Mouse (Mus musculus): ENCODE results near the gene Gpa33. TPM values are rescaled to one million over a fixed set of nuclear protein-coding genes. Genes with fewer than 3 reads are reported as not detected.

The Gpa33 gene
- polyA plus RNA-seq, 1 experiment = not detected

DNA sequence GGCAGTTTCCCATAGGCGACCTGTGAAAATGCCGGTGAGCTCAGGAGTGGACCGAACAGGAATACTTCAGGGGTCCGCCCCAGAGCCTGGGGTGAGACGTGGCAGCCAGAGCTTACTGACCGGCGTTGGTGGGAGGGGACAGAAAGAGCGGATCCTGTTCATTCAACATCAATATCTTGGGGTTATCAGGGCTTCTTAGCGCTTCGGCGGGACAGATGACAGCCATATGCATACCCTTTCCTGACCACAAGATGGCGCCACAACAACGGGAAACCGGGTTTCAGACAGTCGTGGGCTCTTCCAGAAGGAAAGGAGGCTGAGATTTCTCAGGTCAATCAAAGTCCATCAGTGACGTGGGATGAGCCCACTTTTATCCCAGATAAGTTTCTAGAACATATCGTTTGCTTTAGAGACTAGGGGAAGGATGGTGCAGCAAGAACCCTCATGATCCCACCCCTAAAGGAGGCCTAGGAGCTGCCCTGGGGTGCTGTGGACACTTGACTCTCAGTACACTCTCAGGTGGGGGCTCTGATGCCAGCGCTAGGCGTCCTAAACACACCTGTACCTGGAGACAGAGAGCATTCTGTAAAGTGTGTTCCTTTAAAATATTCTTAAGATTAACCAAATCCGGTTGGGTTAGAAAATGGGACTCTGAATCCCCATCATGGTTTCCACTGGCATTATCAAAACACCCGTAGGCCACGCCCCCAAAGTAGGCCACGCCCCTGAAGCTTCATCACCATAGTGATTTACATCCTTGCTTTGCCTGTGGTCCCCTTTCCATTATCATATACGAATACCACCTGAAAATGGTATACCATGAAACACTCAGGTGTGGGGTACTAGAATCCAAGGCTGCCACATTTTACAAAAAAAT, 30.8 kb downstream of the Gpa33 start:
- peak in 1 of 2 experiments; percentile 85 for DNase-seq (ENCODE audit: extremely low spot score in 1 of 2, low spot score in 1 of 2)

DNA sequence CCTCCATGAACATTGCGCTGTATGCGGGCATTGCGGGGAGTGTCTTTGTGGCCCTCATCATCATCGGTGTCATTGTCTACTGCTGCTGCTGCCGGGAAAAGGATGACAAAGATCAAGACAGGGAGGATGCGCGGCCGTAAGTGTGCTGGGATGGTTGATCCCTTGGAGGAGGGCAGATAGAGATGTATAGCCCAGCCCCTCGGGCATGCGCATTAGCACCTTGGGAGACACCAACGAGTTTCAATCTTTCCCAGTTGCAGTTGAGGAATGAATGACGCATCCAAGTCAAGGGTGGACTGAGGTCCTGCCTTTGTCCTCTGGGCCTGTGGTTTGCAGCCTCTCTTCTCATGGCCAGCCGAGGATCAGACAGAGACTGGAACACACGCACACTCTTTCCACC, 34.5 kb downstream of the Gpa33 start:
- no peak for DNase-seq (ENCODE audit: extremely low spot score in 1 of 2, low spot score in 1 of 2)

DNA sequence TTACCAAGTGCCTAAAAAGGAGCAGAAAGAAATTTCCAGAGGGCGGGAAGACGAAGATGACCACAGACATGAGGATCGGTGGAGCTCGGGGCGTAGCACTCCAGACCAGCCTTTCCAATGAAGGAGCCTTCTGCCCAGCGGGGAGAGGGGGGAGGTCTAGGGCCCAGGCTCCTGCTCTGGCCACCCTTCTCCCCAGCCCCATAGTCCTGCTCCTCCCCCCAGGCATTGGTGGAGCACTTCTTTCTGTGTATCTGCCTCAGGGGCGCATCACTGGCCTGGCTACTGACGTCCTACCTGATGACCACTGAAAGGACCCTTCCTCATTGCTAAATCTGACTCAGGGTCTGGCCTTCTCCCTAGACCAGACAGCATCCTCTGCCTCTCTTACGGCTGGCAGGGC, 35.1 kb downstream of the Gpa33 start:
- no peak for DNase-seq (ENCODE audit: extremely low spot score in 1 of 2, low spot score in 1 of 2)

DNA sequence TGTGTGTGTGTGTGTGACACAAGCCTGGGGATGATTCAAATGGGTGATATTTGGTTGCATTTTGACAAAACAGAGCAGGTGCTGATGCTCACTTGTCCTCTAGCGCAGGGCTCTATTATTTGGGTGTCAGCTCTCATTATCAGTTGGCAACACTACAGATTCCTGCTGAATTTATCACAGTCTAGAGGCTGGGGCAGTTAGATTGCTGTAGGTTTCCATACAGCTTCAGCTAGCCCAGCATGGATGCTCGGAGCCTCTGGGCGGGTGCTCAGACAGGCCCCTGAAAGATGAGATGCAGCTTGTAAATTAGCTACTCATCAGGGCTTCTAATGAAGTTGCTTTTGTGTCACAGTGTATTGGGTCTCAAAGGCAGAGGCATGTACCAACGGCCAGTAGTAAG, 37.4 kb downstream of the Gpa33 start:
- DNase-seq (ENCODE audit: extremely low spot score in 1 of 2, low spot score in 1 of 2) = no peak

DNA sequence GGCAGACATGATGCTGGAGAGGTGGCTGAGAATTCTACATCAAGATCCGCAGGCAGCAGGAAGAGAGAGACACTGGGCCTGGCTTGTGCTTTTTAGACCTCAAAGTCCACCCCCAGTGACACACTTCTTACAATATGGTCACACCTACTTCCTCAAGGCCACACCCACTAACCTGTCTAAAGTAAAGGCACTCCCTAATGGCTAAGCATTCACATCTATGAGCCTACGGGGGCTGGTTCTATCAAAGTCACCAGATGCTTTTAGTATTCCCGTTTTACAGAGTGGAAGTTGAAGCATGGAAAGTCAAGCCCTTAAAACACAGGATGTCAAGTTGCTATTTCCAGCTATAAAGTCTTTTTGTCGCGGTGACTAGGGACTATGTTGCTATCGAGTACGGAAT, 38.0 kb downstream of the Gpa33 start:
- DNase-seq (ENCODE audit: extremely low spot score in 1 of 2, low spot score in 1 of 2) = no peak

DNA sequence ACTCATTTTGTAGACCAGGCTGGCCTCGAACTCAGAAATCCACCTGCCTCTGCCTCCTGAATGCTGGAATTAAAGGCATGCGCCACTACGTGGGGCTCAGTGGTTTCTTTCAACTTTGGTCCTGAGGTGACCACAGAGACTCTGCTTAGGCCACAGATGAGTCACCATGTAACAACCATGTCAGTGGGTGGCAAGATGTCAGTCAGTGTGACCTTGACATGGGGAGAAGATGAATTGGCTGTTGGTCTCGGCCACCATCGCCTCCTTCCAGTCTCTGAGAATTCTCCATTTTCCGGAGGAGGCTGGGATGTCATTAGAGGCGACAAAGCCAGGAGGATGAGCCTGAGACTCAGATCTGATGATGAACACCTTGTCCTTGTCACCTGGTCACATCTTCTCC, 39.7 kb downstream of the Gpa33 start:
- DNase-seq (ENCODE audit: extremely low spot score in 1 of 2, low spot score in 1 of 2) = no peak

DNA sequence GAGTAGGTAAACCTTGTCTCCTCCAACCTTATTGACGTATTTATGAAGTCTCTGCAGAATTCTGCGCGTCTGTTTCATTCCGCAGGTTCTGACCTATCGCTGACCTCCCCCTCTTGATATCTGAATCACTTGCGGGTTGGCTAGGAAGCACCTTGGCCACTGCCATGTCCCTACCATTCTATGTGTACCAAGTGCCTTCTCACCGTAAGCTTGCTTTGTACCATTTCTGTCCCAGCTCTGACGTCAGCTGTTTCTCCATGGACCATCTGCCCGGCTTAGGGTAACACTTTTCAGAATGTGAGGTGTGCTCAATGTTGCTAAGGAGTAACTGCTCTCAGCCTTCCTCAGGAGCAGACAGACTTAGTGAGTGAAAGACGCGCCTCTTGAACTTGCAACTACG, 40.8 kb downstream of the Gpa33 start:
- DNase-seq (ENCODE audit: extremely low spot score in 1 of 2, low spot score in 1 of 2) = no peak

DNA sequence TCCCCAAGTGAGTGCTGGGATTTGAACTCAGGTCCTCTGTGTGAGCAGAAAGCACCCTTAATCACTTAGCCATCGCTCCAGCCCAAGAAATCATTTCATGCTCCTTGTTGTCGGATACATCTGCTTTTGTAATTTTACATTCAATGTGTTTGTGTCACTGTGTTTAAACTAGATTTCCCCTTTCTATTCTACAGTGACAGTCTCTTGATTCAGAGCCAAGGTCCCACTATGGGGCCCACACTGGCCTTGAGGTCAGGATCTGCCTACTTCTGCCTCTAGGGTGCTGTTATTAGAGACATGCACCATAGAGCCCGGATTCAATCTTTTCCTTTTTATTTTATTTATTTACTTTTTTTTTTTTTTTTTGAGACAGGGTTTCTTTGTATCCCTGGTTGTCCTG, 43.0 kb downstream of the Gpa33 start:
- no peak for DNase-seq (ENCODE audit: extremely low spot score in 1 of 2, low spot score in 1 of 2)

DNA sequence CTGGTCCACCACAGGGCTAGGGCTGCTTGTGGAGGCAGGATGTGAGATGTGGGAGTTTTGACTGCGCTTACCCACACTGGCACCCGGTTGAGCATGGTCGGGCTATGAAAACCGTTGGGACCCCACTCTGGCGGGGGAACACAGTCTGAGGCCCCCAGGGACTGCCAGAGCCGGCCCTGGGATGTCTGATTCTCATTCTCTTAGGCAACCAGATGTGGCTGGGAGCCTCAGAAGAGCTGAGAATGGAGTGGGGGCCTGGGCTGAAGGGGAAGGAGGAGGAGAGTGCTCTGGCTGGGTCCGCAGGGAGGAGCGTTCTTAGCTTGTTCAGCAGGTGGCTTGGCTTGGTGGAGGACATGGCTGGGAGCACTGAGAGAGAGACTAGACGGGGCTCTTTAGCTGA, 43.6 kb downstream of the Gpa33 start:
- DNase-seq (ENCODE audit: extremely low spot score in 1 of 2, low spot score in 1 of 2) = no peak

DNA sequence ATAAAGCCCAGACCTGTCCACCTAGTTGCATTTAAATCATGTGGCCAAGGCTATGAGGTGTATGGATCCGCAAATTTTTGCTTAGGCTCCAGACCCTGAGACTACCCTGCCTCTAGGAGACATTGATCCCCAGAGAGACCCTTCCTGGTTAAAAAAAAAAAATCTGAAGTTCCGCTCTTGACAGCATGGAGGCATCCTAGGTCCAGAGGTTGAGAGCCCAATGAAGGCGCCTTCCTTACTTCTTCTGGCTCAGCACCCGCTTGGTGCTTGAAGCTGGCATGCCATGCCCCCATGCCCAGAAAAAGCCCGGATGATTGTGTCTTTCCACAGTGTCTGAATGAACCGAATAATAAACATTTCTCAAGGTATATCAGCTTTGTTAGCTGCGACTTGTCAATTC, 51.5 kb downstream of the Gpa33 start:
- no peak for DNase-seq (ENCODE audit: extremely low spot score in 1 of 2, low spot score in 1 of 2)

DNA sequence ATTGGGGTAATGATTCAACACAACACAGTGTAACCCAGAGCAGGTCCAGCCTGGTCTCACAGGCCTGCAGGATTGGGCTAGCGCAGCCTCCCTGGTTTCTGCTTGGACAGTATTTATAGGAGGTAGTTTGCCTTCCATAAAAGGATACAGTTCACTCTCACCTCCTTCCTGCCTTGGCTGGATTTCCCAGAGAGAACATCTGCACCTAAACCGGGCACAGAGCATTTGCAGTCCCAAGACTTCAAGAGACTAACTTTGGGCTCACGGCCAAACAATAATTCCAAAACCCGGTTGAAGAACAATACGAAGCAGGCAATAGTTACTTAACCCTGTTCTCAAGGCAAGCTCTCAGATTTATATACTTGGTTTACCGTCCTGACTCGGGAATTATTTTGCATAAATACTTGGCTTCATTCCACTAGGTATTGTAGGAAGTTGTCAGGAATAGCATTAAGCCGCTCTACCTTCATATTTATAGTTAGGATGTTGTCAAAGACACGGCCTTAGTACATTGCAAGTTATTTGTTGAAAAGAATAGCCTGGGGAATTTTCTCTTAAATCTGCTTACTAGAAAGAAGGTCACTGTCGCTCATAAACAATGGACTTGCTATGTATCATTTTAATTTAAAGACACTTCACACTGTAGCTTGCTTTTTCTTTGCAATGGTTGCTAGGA, 53.1 kb downstream of the Gpa33 start:
- peak in 1 of 2 experiments; percentile 52 for DNase-seq (ENCODE audit: extremely low spot score in 1 of 2, low spot score in 1 of 2)

DNA sequence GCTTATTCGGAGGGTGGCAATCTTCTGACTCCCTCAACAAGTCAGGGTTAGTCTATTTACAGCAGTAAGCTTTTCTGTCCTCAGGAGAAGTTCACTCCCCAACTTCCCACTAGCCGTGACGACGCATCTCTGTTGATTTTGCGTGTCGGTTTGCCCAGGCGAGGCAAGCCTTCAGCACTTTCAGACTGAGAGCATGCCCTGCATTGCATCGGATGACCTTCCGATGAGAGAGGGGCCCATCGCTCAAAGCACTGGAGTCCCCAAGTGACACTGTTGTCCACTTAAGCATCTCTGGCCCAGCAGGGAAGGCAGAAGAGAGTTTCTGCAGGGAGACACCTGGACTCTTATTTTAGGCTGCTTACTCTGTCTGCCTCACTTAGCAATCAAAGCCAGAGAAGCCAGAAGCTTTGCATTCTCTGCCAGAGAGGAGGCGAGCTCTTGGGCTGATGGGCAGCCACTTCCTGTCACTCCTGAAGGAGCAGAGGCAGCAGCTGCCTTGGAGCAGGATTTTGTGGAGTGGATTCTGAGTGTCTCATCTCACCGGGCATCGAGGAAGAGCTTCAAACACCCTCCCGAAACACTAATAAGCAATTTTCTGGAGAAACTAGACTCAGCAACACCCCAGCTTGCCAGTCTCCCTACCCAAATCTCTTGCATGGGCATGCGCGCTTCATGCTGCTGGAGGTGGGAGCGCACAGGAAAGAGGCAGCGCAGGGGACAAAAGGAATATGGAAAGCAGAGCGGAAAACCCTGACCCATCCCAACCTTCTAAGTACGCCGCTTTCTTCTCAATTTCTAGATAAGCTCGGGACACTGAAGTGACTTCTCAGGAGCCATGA, 54.6 kb downstream of the Gpa33 start:
- peak in 1 of 2 experiments; percentile 49 for DNase-seq (ENCODE audit: extremely low spot score in 1 of 2, low spot score in 1 of 2)

DNA sequence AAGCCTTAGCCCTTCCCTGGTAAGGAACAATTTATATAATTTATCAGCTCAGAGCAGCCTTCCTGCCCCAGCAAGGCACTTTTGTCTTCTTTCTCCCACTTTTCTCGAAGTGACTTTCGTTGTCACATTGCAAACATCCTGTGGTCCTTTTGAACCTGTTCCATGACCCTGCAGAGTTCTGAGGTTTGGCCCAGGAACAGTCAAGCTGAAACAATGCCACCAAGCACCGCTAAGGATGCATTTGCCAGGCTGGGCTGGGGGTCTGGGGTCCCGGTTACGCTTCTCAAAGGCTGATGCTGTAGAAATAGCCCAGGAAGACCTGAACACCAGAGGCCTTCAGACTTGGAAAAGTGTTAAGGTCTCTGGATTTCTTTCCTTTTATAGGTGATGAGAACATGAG, 55.3 kb downstream of the Gpa33 start:
- DNase-seq (ENCODE audit: extremely low spot score in 1 of 2, low spot score in 1 of 2) = no peak

DNA sequence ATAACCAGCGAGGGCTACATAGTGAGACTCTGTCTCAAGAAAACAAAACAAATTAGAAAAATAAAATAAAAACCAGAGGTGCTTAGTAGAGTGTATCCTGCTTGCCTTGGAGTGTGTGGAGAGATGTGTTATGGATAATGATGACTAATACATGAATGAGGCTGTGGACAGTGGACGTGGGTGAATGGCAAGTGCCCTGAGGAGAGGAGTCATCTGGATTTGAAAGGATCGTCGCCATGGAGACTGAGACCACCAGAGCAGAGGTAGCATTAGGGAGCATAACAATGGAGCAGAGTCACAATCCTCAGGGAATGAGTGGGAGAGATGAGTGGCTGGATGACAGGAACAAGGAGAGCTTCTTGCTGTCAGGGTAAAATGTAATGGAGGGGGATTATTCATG, 59.8 kb downstream of the Gpa33 start:
- DNase-seq (ENCODE audit: extremely low spot score in 1 of 2, low spot score in 1 of 2) = no peak

DNA sequence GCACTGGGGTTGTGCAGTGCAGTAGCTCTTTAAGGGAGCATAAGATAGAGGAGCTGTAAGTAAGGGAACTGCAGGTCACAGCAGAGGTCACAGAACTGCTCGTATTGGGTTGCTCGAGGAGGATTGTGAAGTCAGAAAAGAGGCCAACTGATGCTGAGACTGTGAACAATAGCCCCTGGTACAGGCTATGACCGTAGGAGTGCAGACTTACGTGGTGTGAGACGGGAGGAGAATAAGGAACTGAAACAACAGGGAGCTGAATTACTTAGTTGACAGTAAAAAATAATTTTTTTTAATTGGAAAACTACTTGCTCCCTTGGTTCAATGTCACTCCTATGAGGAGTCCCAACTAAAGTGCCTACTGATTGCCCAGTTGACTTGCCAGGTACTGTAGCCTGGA, 74.1 kb downstream of the Gpa33 start:
- DNase-seq (ENCODE audit: extremely low spot score in 1 of 2, low spot score in 1 of 2) = no peak

DNA sequence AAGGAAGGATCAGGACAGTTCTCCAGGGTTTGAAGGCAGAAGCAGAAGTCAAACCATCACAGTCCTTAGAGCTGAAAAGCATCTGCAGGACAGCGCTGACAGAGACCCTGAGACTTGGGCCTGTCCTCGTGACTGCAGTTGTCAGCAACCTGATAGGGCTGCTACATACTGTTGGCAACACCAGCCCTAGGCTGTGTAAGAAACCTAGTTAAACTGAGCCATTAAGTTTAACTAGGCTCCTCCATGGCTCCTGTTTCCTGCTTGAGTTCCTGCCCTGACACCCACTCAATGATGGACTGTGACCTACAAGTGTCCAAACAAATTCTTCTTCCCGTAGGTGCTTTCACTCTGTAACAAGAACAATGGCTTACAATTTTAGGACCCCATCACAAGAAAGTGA, 75.1 kb downstream of the Gpa33 start:
- DNase-seq (ENCODE audit: extremely low spot score in 1 of 2, low spot score in 1 of 2) = no peak

DNA sequence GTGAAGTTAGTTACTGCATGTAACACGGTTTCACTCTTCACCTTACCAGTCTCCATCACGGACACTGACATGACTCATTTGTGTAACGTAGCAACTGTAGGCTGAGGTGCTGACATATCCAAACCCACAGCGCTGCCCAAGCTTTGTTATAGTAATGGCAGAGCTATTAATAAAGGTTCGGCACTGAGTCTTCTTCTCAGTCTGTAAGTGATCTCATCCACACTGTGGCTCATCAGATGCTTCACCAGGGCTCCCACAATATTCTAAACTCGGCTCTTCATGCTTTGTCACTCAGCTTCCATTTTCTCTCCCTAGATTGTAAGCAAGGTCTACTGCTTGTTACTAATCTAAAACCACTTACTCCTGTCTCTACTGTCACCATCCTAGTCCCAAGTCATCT, 79.3 kb downstream of the Gpa33 start:
- peak in 1 of 2 experiments; percentile 37 for DNase-seq (ENCODE audit: extremely low spot score in 1 of 2, low spot score in 1 of 2)

DNA sequence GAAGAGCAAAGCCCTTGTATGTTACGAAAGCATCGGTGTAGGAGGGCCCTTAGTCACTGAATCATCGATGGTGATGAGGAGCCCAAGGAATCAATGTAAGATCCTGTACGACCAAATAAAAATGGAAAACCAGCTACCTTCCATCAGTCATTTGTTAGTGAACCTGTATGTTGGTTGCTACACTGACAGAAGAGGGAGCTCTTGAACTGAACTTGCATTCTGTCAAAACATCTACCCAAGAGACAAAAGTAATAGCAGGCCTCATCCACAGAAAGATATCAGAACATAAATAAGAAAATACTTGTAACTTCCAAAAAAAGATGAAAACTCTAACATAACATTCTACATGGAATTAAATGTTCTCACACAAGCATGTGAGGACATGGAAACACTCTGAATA, 84.1 kb downstream of the Gpa33 start:
- DNase-seq (ENCODE audit: extremely low spot score in 1 of 2, low spot score in 1 of 2) = peak in 1 of 2 experiments; percentile 39
